Mouse (Mus musculus) kidney, adult 2 months (tissue): ENCODE measurements at regions not wholly inside any gene's neighbourhood (a gene's known extent, or its start where the extent isn't known, plus 50 kb on each side); places are given as distances from the start of the nearest gene placed in this dataset.
A peak's percentile ranks its signal among the peaks of the same experiment; 100 is the strongest.
"Not testable (repeated sequence)": the region's sequence is repeated elsewhere in the genome, so short reads cannot be mapped to it uniquely, and the experiment has no call there.

Experiments used
- DNase-seq: peaks from one replicate; pipeline ENCODE4 v3.0.0; 2021
- H3K27ac ChIP-seq: fragments of 200-500 bp; 2 replicates; pipeline ENCODE4 v1.5.1; 2012; ENCODE audit warnings: low read depth, low read length, control low read depth, inconsistent platforms; ENCODE audit not compliant: insufficient read depth
- H3K27me3 ChIP-seq: fragments of 200-500 bp; replicated peaks from 2 replicates; pipeline ENCODE4 v1.6.1; 2012; ENCODE audit warnings: mild to moderate bottlenecking, moderate library complexity, low read length, inconsistent platforms; ENCODE audit not compliant: control insufficient read depth, insufficient read depth
- H3K36me3 ChIP-seq: fragments of 200-500 bp; 2 replicates; pipeline ENCODE4 v1.6.1; 2012; ENCODE audit warnings: mild to moderate bottlenecking, moderate library complexity, low read length, inconsistent platforms; ENCODE audit not compliant: control insufficient read depth, insufficient read depth
- H3K4me1 ChIP-seq: fragments of 200-500 bp; 2 replicates; pipeline ENCODE4 v1.6.1; 2011; ENCODE audit warnings: low read length; ENCODE audit not compliant: control insufficient read depth, insufficient read depth
- H3K4me3 ChIP-seq: fragments of 200-500 bp; 2 replicates; pipeline ENCODE4 v1.5.1; 2011; ENCODE audit warnings: mild to moderate bottlenecking, low read depth, low read length, control low read depth; ENCODE audit not compliant: insufficient read depth
- CTCF ChIP-seq: fragments of 200-500 bp; conservative IDR thresholded peaks from 2 replicates; pipeline ENCODE4 v1.5.1; 2011; ENCODE audit warnings: low read depth, mild to moderate bottlenecking, control low read depth, low read length, moderate library complexity, mixed read lengths; ENCODE audit not compliant: insufficient read depth, insufficient read length
- POLR2A ChIP-seq: fragments of 200-500 bp; IDR thresholded peaks from one replicate; pipeline ENCODE4 v1.6.1; 2011; ENCODE audit warnings: low read depth, low read length, control low read depth
- WGBS: fragments of 180-500 bp; shearing (Covaris S2); methylation state at CpG from one replicate; pipeline ENCODE4 v1.1.7; 2018; 5-methylcytosine and 5-hydroxymethylcytosine counted together

DNA sequence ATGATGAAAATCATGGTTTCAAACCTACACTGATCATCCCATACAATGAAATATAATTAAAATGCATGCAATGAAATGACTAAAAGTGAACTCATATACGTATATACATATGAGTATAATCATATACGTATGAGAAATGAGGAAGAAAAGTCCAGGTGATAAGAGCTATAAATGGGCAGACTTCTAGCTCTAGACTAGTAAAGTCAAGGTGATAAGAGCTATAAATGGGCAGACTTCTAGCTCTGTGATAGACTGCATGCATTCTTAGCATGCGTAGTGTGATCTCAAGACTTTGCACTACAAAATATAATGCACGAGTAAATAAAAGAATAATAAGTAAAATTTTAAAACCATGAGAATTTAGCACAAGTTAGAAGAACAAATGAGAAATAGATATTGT lies 606.2 kb upstream of the Gpc5 start:
- no peak overlapping the region for H3K4me3 ChIP-seq
- no peak for DNase-seq
- H3K4me1 ChIP-seq, result no peaks in the 10 kb centered on the region
- no peaks in the 10 kb centered on the region for H3K27me3 ChIP-seq
- no peak overlapping the region for H3K27ac ChIP-seq
- 89% methylated on average over 4 of the region's 4 CpGs for WGBS
- TF ChIP-seq CTCF (no peak), POLR2A (no peak)
- no peaks in the 10 kb centered on the region for H3K36me3 ChIP-seq

- not testable (repeated sequence) for H3K27me3 ChIP-seq, H3K4me1 ChIP-seq, H3K36me3 ChIP-seq, H3K4me3 ChIP-seq, DNase-seq, H3K27ac ChIP-seq
- WGBS, result 96% methylated on average over 3 of the region's 3 CpGs
Observed at GRCm38 (mm10) chr14:114493371-114493770, 598.6 kb upstream of the Gpc5 start.

DNA sequence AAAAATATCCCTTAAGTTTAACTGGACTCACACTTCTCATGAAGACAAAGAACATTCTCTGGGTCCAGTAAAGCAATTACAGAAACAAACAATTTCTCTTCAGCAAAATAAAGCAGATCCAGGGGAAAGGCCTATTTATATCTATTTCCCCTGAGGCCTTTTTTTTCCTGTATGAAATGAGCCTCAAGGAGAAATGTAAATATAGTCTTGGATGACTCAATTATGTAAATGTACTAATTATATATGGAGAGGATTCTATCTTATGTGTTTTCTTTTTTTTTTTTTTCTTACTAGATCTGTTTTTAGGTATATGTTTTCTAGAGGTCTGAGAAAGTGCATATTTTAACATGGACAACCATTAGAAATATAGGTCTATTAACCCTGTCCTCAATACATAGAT lies 587.0 kb upstream of the Gpc5 start:
- Histone ChIP-seq H3K27me3 (no peaks in the 10 kb centered on the region), H3K4me1 (no peaks in the 10 kb centered on the region), H3K4me3 (no peak overlapping the region), H3K36me3 (no peaks in the 10 kb centered on the region), H3K27ac (no peak overlapping the region)
- TF ChIP-seq CTCF (no peak), POLR2A (no peak)
- no peak for DNase-seq

DNA sequence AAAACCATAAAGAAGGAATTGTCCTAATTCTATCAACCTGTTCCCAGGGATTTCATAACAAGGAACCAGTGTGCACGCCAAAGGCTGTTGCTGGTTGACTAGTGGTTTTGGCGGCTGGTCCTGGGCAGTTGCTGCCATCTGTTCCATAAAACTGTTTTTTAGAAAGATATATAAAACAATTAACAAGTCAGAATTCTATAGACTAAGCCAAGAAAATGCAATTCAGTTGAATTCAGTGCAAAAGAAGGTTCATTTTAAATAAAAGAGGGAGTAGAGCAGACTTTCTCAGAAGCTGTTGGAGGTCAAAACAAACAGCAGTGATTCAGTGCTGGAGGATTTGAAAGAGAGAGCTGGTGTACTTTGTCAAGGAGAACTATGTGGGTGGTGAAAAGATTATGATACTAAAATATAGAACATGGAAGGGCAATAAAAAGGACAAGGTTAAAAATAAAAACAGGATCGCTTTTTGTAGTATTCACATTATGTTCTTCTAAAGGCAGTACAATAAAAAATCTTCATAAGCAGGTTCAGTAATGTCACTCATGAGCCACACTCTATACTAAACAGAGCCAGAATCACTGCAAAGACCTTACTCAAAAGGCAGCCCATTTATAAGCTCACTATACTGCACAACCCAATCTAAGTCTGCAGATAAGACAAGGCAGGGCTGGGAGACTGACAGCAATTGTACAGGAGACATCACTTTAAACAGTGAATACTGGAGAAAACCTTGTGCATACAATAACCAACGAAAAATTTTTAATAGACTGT lies 543.9 kb upstream of the Gpc5 start:
- Histone ChIP-seq H3K4me1 (no peaks in the 10 kb centered on the region), H3K27me3 (no peaks in the 10 kb centered on the region), H3K4me3 (no peak overlapping the region), H3K36me3 (no peaks in the 10 kb centered on the region), H3K27ac (no peak overlapping the region)
- no peak for DNase-seq
- no peak for TF ChIP-seq POLR2A
- no peak for TF ChIP-seq CTCF
- WGBS, result 79% methylated on average over 4 of the region's 4 CpGs

- H3K36me3 ChIP-seq, result no peaks in the 10 kb centered on the region
- TF ChIP-seq CTCF (no peak), POLR2A (no peak)
Observed at GRCm38 (mm10) chr14:114549101-114549500, 542.9 kb upstream of the Gpc5 start.

DNA sequence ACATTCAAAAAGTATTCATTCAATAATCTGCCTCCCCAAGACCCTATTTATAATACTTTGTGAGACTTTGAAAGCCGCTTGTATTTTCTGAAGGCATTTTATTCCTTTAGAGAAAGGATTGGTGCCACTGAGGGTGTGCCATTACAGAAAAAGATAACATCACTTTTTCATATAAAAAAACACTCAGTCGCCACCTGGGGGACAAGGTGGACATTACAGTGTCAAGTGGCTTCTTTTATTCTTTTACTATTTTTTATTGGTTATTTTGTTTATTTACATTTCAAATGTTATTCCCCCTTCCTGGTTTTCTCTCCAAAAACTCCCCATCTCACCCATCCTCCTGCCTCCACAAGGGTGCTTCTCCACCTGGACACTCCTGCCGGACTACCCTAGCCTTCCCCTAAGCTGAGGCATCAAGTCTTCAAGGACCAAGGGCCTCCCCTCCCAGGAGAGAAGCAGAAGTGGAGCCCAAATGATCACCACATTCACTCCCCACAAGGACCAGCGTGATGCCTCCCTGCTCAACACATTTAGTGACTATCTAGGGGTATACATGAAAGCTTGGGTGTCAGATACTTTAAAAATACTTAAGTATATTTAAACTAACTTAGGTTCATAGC lies 525.5 kb upstream of the Gpc5 start:
- no peak for DNase-seq
- TF ChIP-seq POLR2A, result no peak
- no peak for TF ChIP-seq CTCF
- no peak overlapping the region for H3K4me3 ChIP-seq
- no peaks in the 10 kb centered on the region for H3K27me3 ChIP-seq
- no peaks in the 10 kb centered on the region for H3K36me3 ChIP-seq
- no peak overlapping the region for H3K27ac ChIP-seq
- 42% methylated on average over 4 of the region's 4 CpGs for WGBS
- no peaks in the 10 kb centered on the region for H3K4me1 ChIP-seq

More at GRCm38 (mm10) chr14:114549101-114549500, 542.9 kb upstream of the Gpc5 start:
- 88% methylated on average over 1 of the region's 1 CpGs for WGBS
- Histone ChIP-seq H3K27me3 (no peaks in the 10 kb centered on the region), H3K27ac (no peak overlapping the region), H3K4me3 (no peak overlapping the region), H3K4me1 (no peaks in the 10 kb centered on the region)
- DNase-seq, result no peak

GRCm38 (mm10) chr14:114567673-114568309 lies 524.2 kb upstream of the Gpc5 start:
- Histone ChIP-seq H3K4me3 (no peak overlapping the region), H3K27me3 (no peaks in the 10 kb centered on the region), H3K4me1 (no peaks in the 10 kb centered on the region), H3K36me3 (no peaks in the 10 kb centered on the region), H3K27ac (no peak overlapping the region)
- WGBS, result 20% methylated on average over 14 of the region's 14 CpGs
- DNase-seq, result peak; percentile 12
- peak; percentile 24; the same call in 1 of the 2 replicates for TF ChIP-seq CTCF
- TF ChIP-seq POLR2A, result no peak
